Mouse (Mus musculus) heart, postnatal 4 days (tissue): ENCODE results near the gene Nkap. TPM values are rescaled to one million over a fixed set of nuclear protein-coding genes. Genes with fewer than 3 reads are reported as not detected.
"Not testable (repeated sequence)": the region's sequence is repeated elsewhere in the genome, so short reads cannot be mapped to it uniquely, and the experiment has no call there.

Experiments used
- DNase-seq: peaks from one replicate; pipeline ENCODE4 v3.0.0; 2021
- total RNA-seq, 2 experiments: library from RNA; stranded (reverse); gene quantifications; 2 replicates each; pipeline ENCODE4 v1.2.3; 2021

The Nkap gene
- 10 to 100 TPM; 14.2 to 15.1 TPM for total RNA-seq

- DNase-seq, result peak; percentile 83
Measured at GRCm38 (mm10) chrX:37126671-37127358, at the start of gene Nkap. TSS of gene Nkap (plus strand) at chrX:37126795.

- DNase-seq, result not testable (repeated sequence)
Measured at GRCm38 (mm10) chrX:37080345-37080744, 46.2 kb upstream of the Nkap start.

GRCm38 (mm10) chrX:37081194-37081593 is 45.4 kb upstream of the Nkap start:
- DNase-seq, result no peak

- peak; percentile 17 for DNase-seq
Measured at GRCm38 (mm10) chrX:37084318-37084926, 42.2 kb upstream of the Nkap start.

GRCm38 (mm10) chrX:37084927-37085660 is 41.5 kb upstream of the Nkap start, which contains the start of gene Rpl39:
TSS of gene Rpl39 (minus strand) at chrX:37085402.
- peak; percentile 86 for DNase-seq

GRCm38 (mm10) chrX:37085665-37086064 is 40.9 kb upstream of the Nkap start:
- no peak for DNase-seq

- no peak for DNase-seq
Measured at GRCm38 (mm10) chrX:37088778-37089177, 37.8 kb upstream of the Nkap start.

- no peak for DNase-seq
Measured at GRCm38 (mm10) chrX:37091457-37091856, 35.1 kb upstream of the Nkap start.

- DNase-seq, result no peak
Measured at GRCm38 (mm10) chrX:37095106-37095768, 31.4 kb upstream of the Nkap start.

GRCm38 (mm10) chrX:37098681-37099080 is 27.9 kb upstream of the Nkap start:
- DNase-seq, result no peak

- DNase-seq, result no peak
Measured at GRCm38 (mm10) chrX:37103826-37104225, 22.8 kb upstream of the Nkap start.

GRCm38 (mm10) chrX:37109526-37110192 is 16.9 kb upstream of the Nkap start:
- no peak for DNase-seq

GRCm38 (mm10) chrX:37110193-37110880 is 16.3 kb upstream of the Nkap start, which contains the start of gene Upf3b:
TSS of gene Upf3b (minus strand) at chrX:37110322.
- peak; percentile 91 for DNase-seq

GRCm38 (mm10) chrX:37110881-37111193 is 15.8 kb upstream of the Nkap start:
- DNase-seq, result no peak

GRCm38 (mm10) chrX:37117085-37117484 is 9.5 kb upstream of the Nkap start:
- no peak for DNase-seq

- DNase-seq, result no peak
Measured at GRCm38 (mm10) chrX:37119585-37119984, 7.0 kb upstream of the Nkap start.

- DNase-seq, result no peak
Measured at GRCm38 (mm10) chrX:37120212-37120611, 6.4 kb upstream of the Nkap start.

- DNase-seq, result no peak
Measured at GRCm38 (mm10) chrX:37125511-37125910, 1.1 kb upstream of the Nkap start.

GRCm38 (mm10) chrX:37141732-37142131 is 15.1 kb downstream of the Nkap start:
- DNase-seq, result no peak

- not testable (repeated sequence) for DNase-seq
Measured at GRCm38 (mm10) chrX:37144498-37144897, 17.9 kb downstream of the Nkap start.

GRCm38 (mm10) chrX:37144954-37145353 is 18.4 kb downstream of the Nkap start:
- no peak for DNase-seq

- DNase-seq, result peak; percentile 8
Measured at GRCm38 (mm10) chrX:37157839-37158238, 31.2 kb downstream of the Nkap start.
